Mouse (Mus musculus) kidney, embryonic 16.5 days (tissue): ENCODE measurements around the gene Nup50. TPM values are rescaled to one million over a fixed set of nuclear protein-coding genes. Genes with fewer than 3 reads are reported as not detected.
A peak's percentile ranks its signal among the peaks of the same experiment; 100 is the strongest.

Experiments used
- ATAC-seq: fragments of 200-750 bp; cut with Nextera tagmentation; 2 replicates; pipeline ENCODE4 v1.8.0; 2017; ENCODE audit warnings: moderate TSS enrichment; ENCODE audit not compliant: low FRiP score, low TSS enrichment
- H3K27ac ChIP-seq: fragments of 300-500 bp; sonication (generic); 2 replicates; pipeline ENCODE4 v1.5.1; 2014; ENCODE audit warnings: low read length
- H3K27me3 ChIP-seq: fragments of 300-500 bp; sonication (generic); 2 replicates; pipeline ENCODE4 v1.6.1; 2014; ENCODE audit warnings: low read length, control low read depth, mixed read lengths; ENCODE audit not compliant: insufficient read depth
- H3K36me3 ChIP-seq: fragments of 300-500 bp; sonication (generic); 2 replicates; pipeline ENCODE4 v1.6.1; 2014; ENCODE audit warnings: low read length, control low read depth, mixed read lengths; ENCODE audit not compliant: insufficient read depth
- H3K4me1 ChIP-seq: fragments of 300-500 bp; sonication (generic); 2 replicates; pipeline ENCODE4 v1.6.1; 2014; ENCODE audit warnings: low read length, control low read depth, mixed read lengths; ENCODE audit not compliant: insufficient read depth
- H3K4me2 ChIP-seq: fragments of 300-500 bp; sonication (generic); replicated peaks from 2 replicates; pipeline ENCODE4 v1.6.1; 2014; ENCODE audit warnings: low read depth, low read length
- H3K4me3 ChIP-seq: fragments of 300-500 bp; sonication (generic); 2 replicates; pipeline ENCODE4 v1.5.1; 2014; ENCODE audit warnings: mild to moderate bottlenecking, low read length
- H3K9ac ChIP-seq: fragments of 300-500 bp; sonication (generic); replicated peaks from 2 replicates; pipeline ENCODE4 v1.6.1; 2014; ENCODE audit warnings: low read length
- H3K9me3 ChIP-seq: fragments of 300-500 bp; sonication (generic); 2 replicates; pipeline ENCODE4 v1.6.1; 2016; ENCODE audit warnings: low read length, control low read depth
- WGBS: fragments of 180-500 bp; shearing (Covaris S2); extraction: QIAGEN DNeasy Blood & Tissue Kit; methylation state at CpG from one replicate; pipeline ENCODE4 v1.1.7; 2014; 5-methylcytosine and 5-hydroxymethylcytosine counted together
- polyA plus RNA-seq: library from polyadenylated mRNA; unstranded; fragments of >200 nt; fragmentation: Nextera tagmentation; extraction: Ambion mirVana; gene quantifications from 2 replicates; pipeline ENCODE4 v1.2.1, GENCODE M21; 2015

The Nup50 gene
- polyA plus RNA-seq, 1 experiment from 2014 or later: 40.6 TPM

GRCm38 (mm10) chr15:84965575-84966360 is 42.6 kb downstream of the Nup50 start:
- H3K4me3 ChIP-seq: no peak overlapping the region

DNA sequence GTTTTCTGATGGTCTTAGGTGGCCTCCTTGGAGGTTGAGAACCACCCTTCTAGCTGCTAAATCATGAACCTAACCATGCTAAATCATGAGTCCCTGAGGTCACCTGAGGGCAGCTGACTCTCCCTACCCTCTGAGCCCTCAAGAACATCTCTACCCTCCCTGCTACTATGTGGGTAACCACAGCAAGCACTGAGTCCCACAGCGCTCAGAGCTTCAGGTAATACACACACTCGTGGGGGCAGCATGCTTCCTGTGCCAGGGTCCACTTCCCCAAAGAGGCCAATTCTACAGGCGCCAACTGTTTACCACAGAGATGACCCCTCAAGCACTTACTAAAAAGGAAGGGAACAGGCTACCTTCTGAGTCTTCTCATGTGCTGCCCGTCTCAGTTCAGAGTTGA is 45.3 kb downstream of the Nup50 start:
- ATAC-seq: no peak
- no peak overlapping the region for H3K27ac ChIP-seq
- H3K36me3 ChIP-seq: no peaks in the 10 kb centered on the region
- no peak overlapping the region for H3K4me3 ChIP-seq
- H3K27me3 ChIP-seq: no peaks in the 10 kb centered on the region
- H3K9me3 ChIP-seq: no peaks in the 10 kb centered on the region
- no peaks in the 10 kb centered on the region for H3K4me1 ChIP-seq
- WGBS: 94% methylated on average over 4 of the region's 4 CpGs
- no peak overlapping the region for H3K4me2 ChIP-seq
- H3K9ac ChIP-seq: no peak overlapping the region

More at GRCm38 (mm10) chr15:84965575-84966360, 42.6 kb downstream of the Nup50 start:
- 0 out of 2 replicates have a peak, but pooled peaks have one; percentile 23 for ATAC-seq
- H3K9me3 ChIP-seq: no peaks in the 10 kb centered on the region
- H3K27me3 ChIP-seq: no peaks in the 10 kb centered on the region
- no peak overlapping the region for H3K27ac ChIP-seq
- no peak overlapping the region for H3K4me2 ChIP-seq
- no peaks in the 10 kb centered on the region for H3K4me1 ChIP-seq
- no peak overlapping the region for H3K9ac ChIP-seq
- H3K36me3 ChIP-seq: no peaks in the 10 kb centered on the region
- WGBS: 55% methylated on average over 7 of the region's 7 CpGs

GRCm38 (mm10) chr15:84972860-84973543 is 49.8 kb downstream of the Nup50 start:
- no peak for ATAC-seq
- no peaks in the 10 kb centered on the region for H3K27me3 ChIP-seq
- no peak overlapping the region for H3K4me3 ChIP-seq
- no peak overlapping the region for H3K9ac ChIP-seq
- no peaks in the 10 kb centered on the region for H3K9me3 ChIP-seq
- WGBS: 74% methylated on average over 8 of the region's 8 CpGs
- H3K4me1 ChIP-seq: no peaks in the 10 kb centered on the region
- H3K27ac ChIP-seq: no peak overlapping the region
- H3K36me3 ChIP-seq: no peaks in the 10 kb centered on the region
- H3K4me2 ChIP-seq: no peak overlapping the region

DNA sequence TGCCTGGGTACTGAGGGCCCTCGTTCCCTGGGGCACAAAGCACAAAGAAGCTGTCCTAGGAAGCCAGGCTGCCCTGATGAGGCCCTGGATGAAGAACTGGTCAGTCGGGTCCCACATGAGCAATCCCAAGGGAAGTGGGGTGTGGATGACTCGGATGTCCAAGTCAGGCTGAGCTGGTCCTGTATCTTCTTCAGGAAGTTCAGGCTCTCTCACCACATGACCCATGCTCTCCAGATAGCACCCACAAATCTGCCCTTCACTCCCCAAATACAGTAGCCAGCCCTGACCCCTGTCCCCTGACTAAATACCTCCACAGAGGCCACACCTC is 50.3 kb downstream of the Nup50 start:
- Histone ChIP-seq H3K36me3 (no peaks in the 10 kb centered on the region), H3K4me3 (no peak overlapping the region), H3K4me2 (no peak overlapping the region), H3K9me3 (no peaks in the 10 kb centered on the region), H3K4me1 (no peaks in the 10 kb centered on the region), H3K27me3 (no peaks in the 10 kb centered on the region), H3K9ac (no peak overlapping the region), H3K27ac (no peak overlapping the region)
- 62% methylated on average over 3 of the region's 3 CpGs for WGBS
- ATAC-seq: no peak

GRCm38 (mm10) chr15:84975729-84976128 is 52.5 kb downstream of the Nup50 start:
- Histone ChIP-seq H3K27ac (no peak overlapping the region), H3K4me3 (no peak overlapping the region), H3K9ac (no peak overlapping the region), H3K4me2 (no peak overlapping the region), H3K4me1 (no peaks in the 10 kb centered on the region), H3K36me3 (no peaks in the 10 kb centered on the region), H3K9me3 (no peaks in the 10 kb centered on the region), H3K27me3 (no peaks in the 10 kb centered on the region)
- 32% methylated on average over 4 of the region's 4 CpGs for WGBS
- ATAC-seq: 0 out of 2 replicates have a peak, but pooled peaks have one; percentile 53

DNA sequence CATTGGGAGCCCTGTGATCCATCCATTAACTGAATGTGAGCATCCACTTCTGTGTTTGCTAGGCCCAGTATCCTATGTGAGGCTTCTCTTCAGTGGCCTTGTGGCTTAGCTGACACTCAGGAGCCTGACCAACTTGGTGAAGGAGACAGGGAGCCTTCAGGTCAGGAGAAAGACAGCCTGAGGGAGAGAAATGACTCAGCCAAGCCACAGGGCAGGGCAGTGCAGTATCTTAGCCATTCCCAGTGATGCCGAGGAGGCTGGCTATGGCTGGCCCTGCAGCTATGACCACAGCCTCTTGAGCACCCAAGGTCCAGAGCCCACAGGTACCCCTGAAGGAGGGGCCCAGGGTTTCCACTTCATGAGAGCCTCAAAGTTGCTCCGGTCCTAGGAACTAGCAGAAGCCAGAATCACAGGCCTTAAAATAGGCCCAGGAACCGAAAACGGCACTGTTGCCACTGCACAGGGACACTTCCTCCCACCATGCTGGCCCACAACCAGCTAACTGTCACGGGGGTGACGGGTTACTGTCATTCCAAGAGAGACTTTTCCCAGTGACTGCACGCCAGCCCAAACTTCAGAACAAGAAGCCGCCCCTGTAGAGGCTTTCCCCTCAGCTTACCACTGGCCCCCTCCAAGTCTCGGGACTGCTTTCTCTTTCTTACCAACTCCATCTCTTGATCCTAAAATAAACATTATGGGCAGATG is 58.5 kb downstream of the Nup50 start:
- no peak overlapping the region for H3K4me2 ChIP-seq
- no peak overlapping the region for H3K27ac ChIP-seq
- WGBS: 76% methylated on average over 9 of the region's 9 CpGs
- H3K27me3 ChIP-seq: no peaks in the 10 kb centered on the region
- no peak overlapping the region for H3K9ac ChIP-seq
- no peaks in the 10 kb centered on the region for H3K36me3 ChIP-seq
- no peak overlapping the region for H3K4me3 ChIP-seq
- no peaks in the 10 kb centered on the region for H3K9me3 ChIP-seq
- ATAC-seq: no peak
- H3K4me1 ChIP-seq: peaks cover 7% of the 10 kb centered on the region

- no peak overlapping the region for H3K4me3 ChIP-seq
- H3K27ac ChIP-seq: no peak overlapping the region
- H3K9ac ChIP-seq: no peak overlapping the region
- H3K4me2 ChIP-seq: no peak overlapping the region
- 63% methylated on average over 3 of the region's 3 CpGs for WGBS
- no peak for ATAC-seq
- no peaks in the 10 kb centered on the region for H3K36me3 ChIP-seq
- no peaks in the 10 kb centered on the region for H3K27me3 ChIP-seq
- peaks cover 11% of the 10 kb centered on the region for H3K4me1 ChIP-seq
- no peaks in the 10 kb centered on the region for H3K9me3 ChIP-seq
Observed at GRCm38 (mm10) chr15:84982888-84983287, 59.7 kb downstream of the Nup50 start.

DNA sequence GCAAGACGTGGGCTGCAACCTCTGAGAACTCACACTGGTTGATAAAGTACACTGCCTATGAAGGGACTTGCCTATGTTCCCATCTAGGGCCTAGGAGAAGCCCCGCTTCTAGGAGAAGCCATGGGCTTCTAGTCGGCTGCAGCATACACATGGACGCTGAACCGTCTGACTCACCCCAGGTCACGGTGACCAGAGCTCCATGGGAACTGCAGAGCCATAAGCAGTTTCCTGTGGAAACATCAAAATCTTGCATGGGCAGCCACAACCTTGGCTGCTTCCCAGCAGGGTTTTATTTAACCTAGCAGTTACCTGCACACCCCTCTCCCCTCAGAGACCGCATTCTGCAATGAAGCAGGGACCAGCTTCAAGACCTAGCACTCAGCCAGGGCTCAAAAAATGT is 60.5 kb downstream of the Nup50 start:
- Histone ChIP-seq H3K27ac (no peak overlapping the region), H3K4me2 (no peak overlapping the region), H3K27me3 (no peaks in the 10 kb centered on the region), H3K9me3 (no peaks in the 10 kb centered on the region), H3K4me1 (peaks cover 16% of the 10 kb centered on the region), H3K9ac (no peak overlapping the region), H3K36me3 (no peaks in the 10 kb centered on the region), H3K4me3 (no peak overlapping the region)
- no peak for ATAC-seq
- 76% methylated on average over 7 of the region's 7 CpGs for WGBS

GRCm38 (mm10) chr15:84985516-84986160 is 62.4 kb downstream of the Nup50 start:
- no peak overlapping the region for H3K27ac ChIP-seq
- WGBS: 90% methylated on average over 12 of the region's 12 CpGs
- H3K4me3 ChIP-seq: no peak overlapping the region
- peaks cover 19% of the 10 kb centered on the region for H3K4me1 ChIP-seq
- no peaks in the 10 kb centered on the region for H3K9me3 ChIP-seq
- no peak overlapping the region for H3K4me2 ChIP-seq
- H3K36me3 ChIP-seq: no peaks in the 10 kb centered on the region
- no peak overlapping the region for H3K9ac ChIP-seq
- H3K27me3 ChIP-seq: no peaks in the 10 kb centered on the region
- no peak for ATAC-seq
